Mouse (Mus musculus): ENCODE results near the gene Nphp1.

- TF ChIP-seq MYOG (IDR thresholded peaks at IDR 0.05; ENCODE audit: control insufficient read depth in 1 of 3, insufficient read depth in 1 of 3, insufficient read length in 2 of 3, low read depth in 2 of 3) (no peak), POLR2A (IDR thresholded peaks at IDR 0.05; ENCODE audit: insufficient read length, low read depth) (peak; percentile 56), TCF12 (IDR thresholded peaks at IDR 0.05; ENCODE audit: insufficient read depth, poor library complexity, severe bottlenecking) (no peak), MYOD1 (IDR thresholded peaks at IDR 0.05; ENCODE audit: control insufficient read depth in 1 of 3, insufficient read length in 2 of 3, low read depth in 2 of 3) (no peak), POLR2AphosphoS2 (IDR thresholded peaks at IDR 0.05; ENCODE audit: insufficient read length, low read depth) (peak; percentile 61), USF1 (IDR thresholded peaks at IDR 0.05; ENCODE audit: low read depth) (no peak)
These were observed at the start of gene Nphp1 for GRCm38 (mm10) chr2:127788440-127789116.

Measured in myocyte (in vitro differentiated cells).